Mouse (Mus musculus) kidney, adult 2 months (tissue): ENCODE results near the gene Ifi202b.
"Not testable (repeated sequence)": the region's sequence is repeated elsewhere in the genome, so short reads cannot be mapped to it uniquely, and the experiment has no call there.

Experiments
- CTCF ChIP-seq: fragments of 200-500 bp; conservative IDR thresholded peaks from 2 replicates; pipeline ENCODE4 v1.5.1; 2011; ENCODE audit warnings: low read depth, mild to moderate bottlenecking, control low read depth, low read length, moderate library complexity, mixed read lengths; ENCODE audit not compliant: insufficient read depth, insufficient read length
- POLR2A ChIP-seq: fragments of 200-500 bp; IDR thresholded peaks from one replicate; pipeline ENCODE4 v1.6.1; 2011; ENCODE audit warnings: low read depth, low read length, control low read depth

DNA sequence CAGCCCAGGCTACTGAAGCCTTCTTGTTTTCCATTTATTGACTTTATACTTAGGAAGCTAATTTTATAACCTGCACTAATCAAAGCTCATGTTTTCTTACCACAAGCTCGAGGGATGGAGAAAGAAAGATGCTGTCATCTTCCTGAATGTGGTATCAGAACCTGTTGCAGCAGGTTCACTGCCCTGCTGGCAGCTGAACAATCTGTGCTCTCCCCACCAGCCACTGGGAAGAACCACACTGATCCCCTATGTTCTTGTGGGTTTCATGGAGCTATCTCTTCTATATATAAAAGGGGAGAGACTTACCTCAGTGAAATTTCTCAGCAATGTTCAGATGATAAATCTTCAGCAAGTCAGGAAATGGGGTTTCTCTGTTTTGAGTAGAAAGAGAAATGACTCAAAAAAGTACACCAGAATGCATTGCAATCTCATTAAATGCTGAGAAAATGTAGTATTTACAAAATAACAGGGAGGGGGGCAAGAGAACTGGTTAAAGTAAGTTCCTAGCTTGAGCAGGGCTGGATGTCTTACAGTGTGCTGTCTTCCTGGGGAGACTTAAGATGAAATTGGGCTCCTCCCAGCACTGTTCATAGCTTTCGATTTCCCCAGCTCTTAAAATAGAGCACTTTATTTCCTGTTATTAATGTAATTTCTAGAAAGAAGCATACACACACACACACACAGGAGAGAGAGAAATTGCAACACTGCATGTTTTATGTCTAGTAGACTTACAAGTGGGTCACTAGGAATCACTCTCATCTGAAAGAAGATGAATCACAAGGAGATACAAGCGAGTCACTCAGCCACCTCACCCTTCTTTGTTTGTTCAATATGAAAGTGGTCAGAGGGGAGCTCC, 40.4 kb downstream of the Ifi202b start, which contains the start of the genes Mndal and Ifi203:
- TF ChIP-seq CTCF, POLR2A: not testable (repeated sequence)
